Mouse (Mus musculus) kidney, adult 2 months (tissue): ENCODE results near the gene Ifi27.

ENCODE experiments used
- CTCF ChIP-seq: fragments of 200-500 bp; conservative IDR thresholded peaks from 2 replicates; pipeline ENCODE4 v1.5.1; 2011; ENCODE audit warnings: low read depth, mild to moderate bottlenecking, control low read depth, low read length, moderate library complexity, mixed read lengths; ENCODE audit not compliant: insufficient read depth, insufficient read length
- POLR2A ChIP-seq: fragments of 200-500 bp; IDR thresholded peaks from one replicate; pipeline ENCODE4 v1.6.1; 2011; ENCODE audit warnings: low read depth, low read length, control low read depth

DNA sequence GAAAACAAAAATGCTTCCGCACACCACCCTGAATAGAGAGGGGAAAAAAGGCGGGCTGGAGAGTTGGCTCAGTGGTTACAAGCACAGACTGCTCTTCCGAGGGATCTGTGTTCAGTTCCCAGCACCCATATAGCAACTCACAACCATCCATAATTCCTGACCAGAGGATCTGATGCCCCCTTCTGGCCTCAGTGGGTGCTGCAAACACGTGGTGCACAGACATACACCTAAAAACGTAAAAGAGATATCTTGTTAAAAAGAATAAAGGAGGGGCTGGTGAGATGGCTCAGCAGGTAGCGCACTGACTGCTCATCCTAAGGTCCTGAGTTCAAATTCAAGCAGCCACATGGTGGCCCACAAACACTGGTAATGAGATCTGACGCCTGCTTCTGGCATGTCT is 7.3 kb upstream of the Ifi27 start:
- no peak for TF ChIP-seq CTCF
- no peak for TF ChIP-seq POLR2A
